Mouse (Mus musculus) lung, postnatal 0 days (tissue): ENCODE results near the gene Acvr1. TPM values are rescaled to one million over a fixed set of nuclear protein-coding genes. Genes with fewer than 3 reads are reported as not detected.
A peak's percentile ranks its signal among the peaks of the same experiment; 100 is the strongest.

Experiments
- ATAC-seq: fragments of 200-750 bp; cut with Nextera tagmentation; 2 replicates; pipeline ENCODE4 v1.8.0; 2017; ENCODE audit warnings: moderate library complexity
- DNase-seq: peaks from one replicate; pipeline ENCODE4 v3.0.0-alpha.2; 2016; ENCODE audit warnings: low spot score
- H3K27ac ChIP-seq: fragments of 300-500 bp; sonication (generic); 2 replicates; pipeline ENCODE4 v1.5.1; 2014; ENCODE audit warnings: antibody characterized with exemption, mild to moderate bottlenecking, low read length, mixed read lengths
- H3K27me3 ChIP-seq: fragments of 300-500 bp; sonication (generic); replicated peaks from 2 replicates; pipeline ENCODE4 v1.6.1; 2014; ENCODE audit warnings: low read length, mixed read lengths; ENCODE audit not compliant: insufficient read depth
- H3K36me3 ChIP-seq: fragments of 300-500 bp; sonication (generic); 2 replicates; pipeline ENCODE4 v1.6.1; 2014; ENCODE audit warnings: low read length, mixed read lengths; ENCODE audit not compliant: insufficient read depth
- H3K4me1 ChIP-seq: fragments of 300-500 bp; sonication (generic); 2 replicates; pipeline ENCODE4 v1.6.1; 2014; ENCODE audit warnings: antibody characterized with exemption, low read depth, low read length, mixed read lengths; ENCODE audit not compliant: insufficient read depth
- H3K4me2 ChIP-seq: fragments of 300-500 bp; sonication (generic); replicated peaks from 2 replicates; pipeline ENCODE4 v1.6.1; 2014; ENCODE audit warnings: low read depth, mild to moderate bottlenecking, low read length, moderate library complexity, mixed read lengths
- H3K4me3 ChIP-seq: fragments of 300-500 bp; sonication (generic); 2 replicates; pipeline ENCODE4 v1.5.1; 2014; ENCODE audit warnings: low read depth, low read length
- H3K9ac ChIP-seq: fragments of 300-500 bp; sonication (generic); replicated peaks from 2 replicates; pipeline ENCODE4 v1.6.1; 2014; ENCODE audit warnings: low read depth, mild to moderate bottlenecking
- H3K9me3 ChIP-seq: fragments of 300-500 bp; sonication (generic); 2 replicates; pipeline ENCODE4 v1.6.1; 2016; ENCODE audit warnings: low read length, mixed read lengths
- CTCF ChIP-seq: IDR thresholded peaks from 2 replicates; pipeline ENCODE4 v1.5.1; 2016; ENCODE audit warnings: antibody characterized with exemption, mild to moderate bottlenecking
- EP300 ChIP-seq: IDR thresholded peaks from 2 replicates; pipeline ENCODE4 v1.6.1; 2016; ENCODE audit warnings: antibody characterized with exemption, mild to moderate bottlenecking, control low read depth
- WGBS: fragments of 180-500 bp; shearing (Covaris S2); extraction: QIAGEN DNeasy Blood & Tissue Kit; methylation state at CpG from one replicate; pipeline ENCODE4 v1.1.7; 2014; 5-methylcytosine and 5-hydroxymethylcytosine counted together
- polyA plus RNA-seq: library from polyadenylated mRNA; unstranded; fragments of >200 nt; fragmentation: Nextera tagmentation; extraction: Ambion mirVana; gene quantifications from 2 replicates; pipeline ENCODE4 v1.2.1, GENCODE M21; 2015

Gene Acvr1
- polyA plus RNA-seq, 1 experiment from 2014 or later, result 5.8 TPM

DNA sequence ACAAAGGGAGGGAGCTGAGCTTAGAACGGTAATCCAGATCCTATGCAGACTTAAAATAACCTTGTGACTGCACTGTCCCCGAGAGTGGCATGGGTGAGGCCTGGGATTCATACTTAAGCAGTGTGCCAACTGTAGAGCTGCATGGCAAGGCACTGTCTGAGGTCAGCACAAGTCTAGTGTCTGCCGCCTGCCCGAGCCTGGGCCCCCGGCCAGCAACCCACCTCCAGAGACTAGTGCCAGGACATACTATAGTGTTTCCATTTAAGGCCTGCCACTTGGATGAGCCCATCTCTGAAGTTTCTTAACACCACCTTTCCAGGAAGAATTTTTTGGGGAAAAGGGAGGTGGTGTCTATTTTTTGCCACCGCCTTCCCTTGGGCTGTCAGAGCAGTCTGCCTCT lies 1.7 kb downstream of the Acvr1 start:
- Histone ChIP-seq H3K27me3 (no peaks in the 10 kb centered on the region), H3K36me3 (no peaks in the 10 kb centered on the region), H3K4me3 (peak overlapping the region; percentile 90; the same call in 1 of the 2 replicates), H3K4me1 (peaks cover 9% of the 10 kb centered on the region; the same call in 1 of the 2 replicates), H3K9ac (no peak overlapping the region), H3K27ac (no peak overlapping the region), H3K9me3 (no peaks in the 10 kb centered on the region), H3K4me2 (peak overlapping the region; percentile 74)
- peak; percentile 37 for DNase-seq
- TF ChIP-seq CTCF, result no peak
- TF ChIP-seq EP300, result no peak
- 33% methylated on average over 6 of the region's 6 CpGs for WGBS
- ATAC-seq, result no peak

DNA sequence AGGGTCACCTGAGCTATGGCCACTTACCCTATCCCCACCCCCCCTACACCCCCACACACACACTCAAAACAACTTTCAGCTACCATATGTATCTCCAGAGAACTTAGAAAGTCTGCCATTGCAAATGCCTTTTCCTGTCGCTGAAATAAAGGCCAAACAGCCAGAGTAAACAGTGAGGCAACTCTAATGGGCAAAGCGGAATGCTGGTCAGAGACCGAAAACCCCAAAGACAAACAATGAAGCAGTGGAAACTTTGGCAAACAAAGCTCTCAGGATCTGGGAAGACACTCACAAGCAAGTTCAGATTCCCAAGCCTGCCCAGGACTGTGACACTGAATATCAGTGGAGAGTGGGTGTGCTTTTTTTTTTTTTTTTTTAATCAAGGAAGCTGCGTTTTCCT lies 4.8 kb downstream of the Acvr1 start:
- no peaks in the 10 kb centered on the region for H3K27me3 ChIP-seq
- no peak overlapping the region for H3K4me2 ChIP-seq
- H3K36me3 ChIP-seq, result no peaks in the 10 kb centered on the region
- H3K4me3 ChIP-seq, result no peak overlapping the region
- peak; percentile 60 for DNase-seq
- 21% methylated on average over 4 of the region's 4 CpGs for WGBS
- peak overlapping the region; percentile 28 for H3K27ac ChIP-seq
- no peak for ATAC-seq
- H3K9me3 ChIP-seq, result no peaks in the 10 kb centered on the region
- H3K9ac ChIP-seq, result no peak overlapping the region
- peaks cover 9% of the 10 kb centered on the region; the same call in 1 of the 2 replicates for H3K4me1 ChIP-seq
- TF ChIP-seq CTCF (no peak), EP300 (no peak)

DNA sequence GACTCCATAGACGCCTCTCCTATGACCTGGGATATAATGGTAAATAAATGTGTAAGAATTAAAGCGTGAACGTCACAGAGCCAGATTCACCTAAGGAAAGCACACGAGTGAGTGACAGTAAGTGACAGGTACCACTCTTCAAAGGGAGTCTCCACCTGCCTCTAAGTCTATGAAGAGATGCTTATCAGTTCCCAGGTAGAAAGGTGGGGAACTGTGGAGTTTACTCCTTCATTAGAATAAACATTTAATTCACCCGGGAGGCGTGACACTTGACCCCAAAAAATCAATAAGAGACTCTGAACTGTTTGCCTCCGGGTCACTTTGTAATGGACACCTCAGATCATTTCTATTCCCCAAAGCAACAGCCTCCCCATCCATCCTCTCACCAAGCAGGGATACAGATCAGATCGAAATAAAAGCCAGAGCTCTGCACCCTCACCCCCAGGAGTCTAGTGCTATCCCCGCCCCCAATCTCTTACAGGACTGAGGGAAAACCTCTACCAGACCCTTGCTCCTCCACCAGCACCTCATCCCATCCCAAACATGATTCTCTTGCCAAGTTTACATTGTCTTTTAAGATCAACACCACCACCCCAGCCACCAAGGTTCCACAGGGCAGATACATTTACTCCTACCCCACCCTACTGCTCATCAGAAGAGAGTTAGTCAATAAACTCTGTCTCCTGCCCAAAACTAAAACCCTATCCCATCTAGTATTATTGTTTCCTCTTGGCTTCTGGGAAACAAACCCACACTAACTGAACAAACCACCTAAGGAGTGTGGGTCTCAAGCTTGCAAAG lies 9.7 kb downstream of the Acvr1 start:
- 55% methylated on average over 9 of the region's 9 CpGs for WGBS
- Histone ChIP-seq H3K4me2 (no peak overlapping the region), H3K4me1 (no peaks in the 10 kb centered on the region), H3K27me3 (no peaks in the 10 kb centered on the region), H3K36me3 (no peaks in the 10 kb centered on the region), H3K4me3 (no peak overlapping the region), H3K27ac (no peak overlapping the region), H3K9ac (no peak overlapping the region), H3K9me3 (no peaks in the 10 kb centered on the region)
- ATAC-seq (no peak), DNase-seq (no peak)
- TF ChIP-seq CTCF, result no peak
- no peak for TF ChIP-seq EP300

DNA sequence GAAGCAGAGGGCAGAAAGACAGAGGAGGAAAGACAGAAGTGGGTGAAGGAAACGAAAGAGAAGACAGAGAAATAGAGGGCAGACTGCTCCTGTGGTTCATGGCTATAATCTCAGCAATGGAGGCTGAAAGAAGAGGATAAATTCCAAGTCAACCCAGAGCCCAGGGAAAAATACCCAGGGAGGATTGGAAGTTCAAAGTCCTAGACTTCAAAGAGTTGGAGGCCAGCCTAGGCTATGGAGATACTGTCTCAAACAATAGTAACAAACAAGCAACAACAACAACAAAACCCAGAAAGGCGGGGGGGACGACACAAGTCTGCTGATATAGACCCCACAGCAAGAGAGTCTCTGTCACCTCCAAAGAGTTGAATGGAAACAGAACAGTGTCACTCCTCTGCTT lies 14.7 kb downstream of the Acvr1 start:
- H3K36me3 ChIP-seq, result no peaks in the 10 kb centered on the region
- H3K9me3 ChIP-seq, result no peaks in the 10 kb centered on the region
- H3K27ac ChIP-seq, result no peak overlapping the region
- no peak overlapping the region for H3K4me3 ChIP-seq
- no peak for DNase-seq
- WGBS, result 76% methylated on average over 3 of the region's 3 CpGs
- H3K9ac ChIP-seq, result no peak overlapping the region
- no peak for ATAC-seq
- no peaks in the 10 kb centered on the region for H3K27me3 ChIP-seq
- no peak overlapping the region for H3K4me2 ChIP-seq
- TF ChIP-seq CTCF, result no peak
- TF ChIP-seq EP300, result no peak
- H3K4me1 ChIP-seq, result peaks cover 9% of the 10 kb centered on the region; the same call in 1 of the 2 replicates

DNA sequence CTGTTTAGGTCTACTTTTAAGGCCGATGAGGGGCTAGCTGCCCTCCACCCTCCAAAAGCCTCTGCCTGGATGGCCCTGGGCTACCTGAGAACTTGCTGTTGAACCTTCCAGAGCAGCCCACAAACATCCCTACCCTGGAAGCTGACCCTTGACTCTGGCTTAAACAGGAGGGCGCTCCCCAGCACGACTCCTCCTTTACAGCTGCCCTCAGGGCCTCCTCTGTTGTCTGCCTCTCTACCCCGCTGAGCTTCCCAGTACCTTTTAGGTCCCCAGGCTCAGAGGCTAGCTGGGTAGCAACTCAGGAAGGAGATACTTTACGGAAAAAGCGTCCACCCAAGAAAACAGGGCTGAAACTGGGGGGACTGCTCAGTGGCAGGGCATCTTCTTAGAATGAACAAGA lies 15.1 kb downstream of the Acvr1 start:
- Histone ChIP-seq H3K9me3 (no peaks in the 10 kb centered on the region), H3K4me1 (peaks cover 9% of the 10 kb centered on the region; the same call in 1 of the 2 replicates), H3K4me2 (no peak overlapping the region), H3K36me3 (no peaks in the 10 kb centered on the region), H3K4me3 (no peak overlapping the region), H3K9ac (no peak overlapping the region), H3K27ac (no peak overlapping the region), H3K27me3 (no peaks in the 10 kb centered on the region)
- 73% methylated on average over 6 of the region's 6 CpGs for WGBS
- TF ChIP-seq EP300 (no peak), CTCF (no peak)
- ATAC-seq (no peak), DNase-seq (no peak)

DNA sequence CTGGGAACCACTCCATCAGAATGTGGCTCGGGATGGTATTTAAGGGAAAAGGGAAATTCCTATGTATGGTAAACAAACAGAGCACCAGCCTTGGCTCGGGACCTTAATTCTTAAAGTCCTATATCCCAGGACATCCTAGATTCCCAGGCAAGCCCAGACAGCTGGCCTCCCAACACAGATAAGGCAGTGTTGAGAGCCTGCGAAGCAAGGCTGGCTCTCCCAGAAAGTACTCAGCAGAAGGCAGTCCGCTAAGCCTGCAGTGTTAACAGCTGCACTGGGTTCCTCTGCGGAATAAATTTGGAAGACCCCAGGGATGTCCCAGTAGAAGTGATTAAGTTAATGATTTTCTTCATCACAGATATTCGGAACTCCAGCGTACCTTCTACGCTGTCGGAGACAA lies 16.5 kb downstream of the Acvr1 start:
- ATAC-seq (no peak), DNase-seq (no peak)
- Histone ChIP-seq H3K27ac (no peak overlapping the region), H3K36me3 (no peaks in the 10 kb centered on the region), H3K9me3 (no peaks in the 10 kb centered on the region), H3K27me3 (no peaks in the 10 kb centered on the region), H3K4me1 (peaks cover 9% of the 10 kb centered on the region; the same call in 1 of the 2 replicates), H3K4me2 (no peak overlapping the region), H3K4me3 (no peak overlapping the region), H3K9ac (no peak overlapping the region)
- 38% methylated on average over 9 of the region's 9 CpGs for WGBS
- TF ChIP-seq EP300 (no peak), CTCF (no peak)
